Mouse (Mus musculus) embryo, embryonic 9.5 days (tissue): ENCODE results near the gene Nfib.
"Not testable (repeated sequence)": the region's sequence is repeated elsewhere in the genome, so short reads cannot be mapped to it uniquely, and the experiment has no call there.

Experiments
- DNase-seq: peaks from one replicate; pipeline ENCODE4 v3.0.0-alpha.2; 2017; ENCODE audit errors: extremely low spot score

Gene Nfib

GRCm38 (mm10) chr4:82303362-82303900 lies 402.1 kb downstream of the Nfib start:
- no peak for DNase-seq

- no peak for DNase-seq
Observed at GRCm38 (mm10) chr4:82302901-82303300, 402.6 kb downstream of the Nfib start.

GRCm38 (mm10) chr4:82298606-82299005 lies 406.9 kb downstream of the Nfib start:
- DNase-seq: no peak

DNA sequence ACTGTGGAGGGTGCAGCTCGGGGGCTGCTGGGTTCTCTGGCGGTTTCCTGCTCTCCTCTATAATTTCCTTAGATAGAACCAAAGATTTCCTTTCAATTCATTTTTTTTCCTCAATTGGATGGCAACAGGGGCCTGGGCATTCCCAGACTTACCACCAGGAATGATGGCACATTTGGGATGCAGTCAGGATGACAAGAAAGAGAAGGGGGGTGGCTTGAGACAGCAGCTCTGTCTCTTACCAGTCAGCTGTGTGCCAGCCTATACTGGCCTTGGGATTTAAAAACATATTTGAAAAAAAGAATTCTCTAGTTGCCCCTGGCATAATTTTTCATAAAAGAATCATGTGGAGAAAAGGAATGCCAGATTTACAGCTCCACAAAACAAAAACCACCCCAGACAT lies 408.0 kb downstream of the Nfib start:
- no peak for DNase-seq

- DNase-seq: no peak
Observed at GRCm38 (mm10) chr4:82294066-82294465, 411.5 kb downstream of the Nfib start.

- peak; percentile 72 for DNase-seq
Observed at GRCm38 (mm10) chr4:82291174-82291847, 414.2 kb downstream of the Nfib start.

GRCm38 (mm10) chr4:82290623-82291022 lies 414.9 kb downstream of the Nfib start:
- no peak for DNase-seq

DNA sequence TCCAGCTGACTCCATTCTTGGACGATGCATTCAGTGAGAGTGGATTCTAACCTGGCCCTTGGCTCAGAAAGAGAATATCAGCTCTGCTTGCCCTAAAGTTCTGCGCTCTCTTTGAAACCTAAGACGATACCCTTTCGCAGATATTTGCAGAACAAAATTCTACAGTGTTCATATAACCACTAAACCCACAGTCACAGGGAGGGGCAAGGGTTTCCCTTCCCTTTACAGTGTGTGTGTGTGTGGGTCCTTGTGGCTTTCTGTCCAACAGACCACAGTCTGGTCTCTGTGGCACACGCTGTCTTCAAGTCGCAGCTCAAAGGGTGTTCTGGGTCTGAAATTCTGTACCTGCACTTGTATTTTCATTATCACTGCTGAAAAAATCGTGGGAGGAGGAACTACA lies 416.0 kb downstream of the Nfib start:
- no peak for DNase-seq

DNA sequence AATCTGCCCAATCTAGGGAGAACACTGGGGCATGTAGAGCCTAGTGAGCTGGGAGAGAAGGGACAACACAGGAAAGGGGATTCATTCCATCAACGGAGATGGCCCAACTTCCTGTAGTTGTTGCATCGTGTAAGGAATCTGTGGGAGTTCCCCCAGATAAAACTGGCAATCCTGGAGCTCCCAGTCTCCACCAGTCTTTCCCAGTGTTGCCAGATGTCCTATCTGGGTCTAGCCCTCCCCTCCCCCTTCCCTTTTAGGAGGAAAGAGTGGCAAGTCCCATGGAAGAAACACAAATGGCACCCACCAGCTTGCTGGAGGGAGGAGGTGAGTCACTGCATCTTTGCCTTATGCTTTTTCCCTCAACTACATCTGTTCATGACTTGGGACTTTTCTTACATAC lies 417.4 kb downstream of the Nfib start:
- no peak for DNase-seq

DNA sequence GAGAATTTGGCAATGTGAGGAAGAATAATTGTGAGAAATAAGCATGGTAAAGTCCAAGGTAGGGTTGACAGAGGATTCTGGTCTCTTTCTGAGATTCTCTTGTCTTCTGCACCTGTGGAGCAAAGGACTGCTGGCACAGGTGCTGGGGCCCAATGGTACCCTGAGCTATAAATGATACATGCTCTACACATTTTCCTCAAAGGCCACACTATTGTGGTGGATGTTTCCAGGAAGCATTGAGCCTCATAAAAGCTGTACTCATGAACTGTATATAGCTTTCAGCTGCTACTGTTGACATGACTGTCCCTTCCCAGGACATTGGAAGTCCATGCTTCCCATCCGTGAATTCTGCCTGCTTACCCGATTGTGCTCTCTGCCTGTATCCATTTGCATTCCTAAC lies 418.1 kb downstream of the Nfib start:
- no peak for DNase-seq

GRCm38 (mm10) chr4:82286931-82287330 lies 418.6 kb downstream of the Nfib start:
- no peak for DNase-seq

GRCm38 (mm10) chr4:82283536-82283935 lies 422.0 kb downstream of the Nfib start:
- DNase-seq: no peak

- DNase-seq: no peak
Observed at GRCm38 (mm10) chr4:82275996-82276395, 429.6 kb downstream of the Nfib start.

- no peak for DNase-seq
Observed at GRCm38 (mm10) chr4:82273049-82273754, 432.3 kb downstream of the Nfib start.

GRCm38 (mm10) chr4:82272099-82272498 lies 433.5 kb downstream of the Nfib start:
- DNase-seq: no peak

- DNase-seq: no peak
Observed at GRCm38 (mm10) chr4:82271547-82271946, 434.0 kb downstream of the Nfib start.

- no peak for DNase-seq
Observed at GRCm38 (mm10) chr4:82267832-82268778, 437.4 kb downstream of the Nfib start.

- DNase-seq: no peak
Observed at GRCm38 (mm10) chr4:82266066-82266619, 439.4 kb downstream of the Nfib start.

- not testable (repeated sequence) for DNase-seq
Observed at GRCm38 (mm10) chr4:82258545-82258944, 447.0 kb downstream of the Nfib start.

DNA sequence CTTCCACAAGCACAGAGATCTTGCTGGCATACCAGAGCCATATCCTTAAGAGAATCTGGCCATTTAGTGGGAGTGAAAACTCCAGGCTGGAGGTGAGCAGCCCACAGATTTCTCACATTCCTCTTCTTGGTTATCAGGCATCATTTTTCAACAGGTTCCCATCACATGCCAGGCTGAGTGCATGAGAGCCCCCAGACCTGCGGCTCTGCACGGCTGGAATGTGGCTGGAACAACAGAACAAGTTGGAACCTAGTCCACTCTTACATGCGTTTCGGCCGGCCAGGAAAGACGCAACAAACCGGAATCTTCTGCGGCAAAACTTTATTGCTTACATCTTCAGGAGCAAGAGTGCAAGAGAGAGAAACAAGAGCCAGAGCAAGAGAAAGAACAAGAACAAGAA lies 453.5 kb downstream of the Nfib start:
- DNase-seq: no peak

DNA sequence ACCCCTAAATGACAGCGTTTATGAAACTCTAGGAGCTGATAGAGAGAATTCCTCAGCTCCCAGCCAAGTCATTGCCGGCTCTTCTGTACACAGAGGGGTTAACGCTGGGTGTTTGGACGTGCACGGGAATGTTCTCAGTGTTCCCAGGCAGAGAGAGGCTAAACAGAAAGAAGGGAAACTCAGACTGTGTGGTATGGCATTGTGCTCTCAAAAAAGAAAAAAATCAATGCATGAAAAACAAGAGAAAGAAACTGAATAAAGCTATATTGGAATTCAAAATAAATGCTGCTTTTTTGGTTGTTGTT lies 455.2 kb downstream of the Nfib start:
- DNase-seq: no peak
